ENCODE assay signal across 18 mouse cellular contexts in genomic region chr3:55697174-55697573, GRCm38 (mm10).
"Had no signal": no experiment of that assay in that cellular context is flagged by ENCODE, and none has a peak within 500 bp of the region (broad histone marks: within the 10 kb centered on the region; RNA-seq: fewer than 3 reads in every experiment).

No protein-coding gene starts in this region.

- H3K4me1 ChIP-seq: lung, embryonic 15.5 days had no signal

- H3K36me3 ChIP-seq: hindbrain, embryonic 15.5 days; lung, embryonic 15.5 days; midbrain, embryonic 10.5 days; neural tube, embryonic 13.5 days had no signal

- DNase-seq: layer of hippocampus, adult 9-11 months; lung, adult 18-20 months; lung, postnatal 10 days; lung, postnatal 36 days; right cerebral cortex, postnatal 14 days; right cerebral cortex, postnatal 4 days; thymus, postnatal 25 days had no signal

- ATAC-seq: midbrain, embryonic 13.5 days; midbrain, embryonic 16.5 days had no signal

- H3K27ac ChIP-seq: hindbrain, embryonic 15.5 days; layer of hippocampus, adult 2 months; liver, embryonic 14.5 days; lung, embryonic 15.5 days; midbrain, embryonic 10.5 days; midbrain, embryonic 13.5 days; neural tube, embryonic 13.5 days had no signal

- H3K9me3 ChIP-seq: hindbrain, embryonic 15.5 days; lung, embryonic 15.5 days; megakaryocyte, embryonic 14.5 days; midbrain, embryonic 10.5 days; midbrain, embryonic 13.5 days; neural tube, embryonic 13.5 days had no signal

- H3K4me2 ChIP-seq: hindbrain, embryonic 15.5 days; liver, embryonic 11.5 days; lung, embryonic 15.5 days; midbrain, embryonic 13.5 days; neural tube, embryonic 13.5 days had no signal

- H3K27me3 ChIP-seq: hindbrain, embryonic 15.5 days; lung, embryonic 15.5 days; megakaryocyte, embryonic 14.5 days; midbrain, embryonic 13.5 days; neural tube, embryonic 13.5 days had no signal

- H3K4me3 ChIP-seq: hindbrain, embryonic 15.5 days; layer of hippocampus, adult 2 months; lung, embryonic 15.5 days; megakaryocyte, embryonic 14.5 days; midbrain, embryonic 10.5 days; midbrain, embryonic 13.5 days; myocyte; neural tube, embryonic 13.5 days had no signal

- H3K9ac ChIP-seq: hindbrain, embryonic 15.5 days; liver, embryonic 14.5 days; lung, embryonic 15.5 days; midbrain, embryonic 13.5 days; neural tube, embryonic 13.5 days had no signal
